ENCODE assay signal across 23 mouse cellular contexts in genomic region chr10:8969586-8969985, GRCm38 (mm10).
DNase-seq lines count a peak whose midpoint lies in the region; ATAC-seq and TF ChIP-seq lines count a peak whose summit lies in the region.
"Had no signal": no experiment of that assay in that cellular context is flagged by ENCODE, and none has a peak within 500 bp of the region (broad histone marks: within the 10 kb centered on the region; RNA-seq: fewer than 3 reads in every experiment).

No protein-coding gene starts in this region.

- no peaks in the 10 kb centered on the region for H3K9me3 ChIP-seq in embryonic facial prominence, embryonic 14.5 days (ENCODE audit: control insufficient read depth, low read length)
- no peaks in the 10 kb centered on the region for H3K9me3 ChIP-seq in embryonic facial prominence, embryonic 10.5 days
- H3K9me3 ChIP-seq in heart, embryonic 14.5 days (ENCODE audit: control insufficient read depth, low read length), result no peaks in the 10 kb centered on the region
- no peaks in the 10 kb centered on the region for H3K9me3 ChIP-seq in lung, embryonic 14.5 days (ENCODE audit: low read depth, low read length)
- H3K9me3 ChIP-seq in limb, embryonic 15.5 days, result no peaks in the 10 kb centered on the region
- no peaks in the 10 kb centered on the region for H3K9me3 ChIP-seq in liver, embryonic 11.5 days (ENCODE audit: control insufficient read depth, low read length)
- H3K9me3 ChIP-seq: embryonic facial prominence, embryonic 12.5 days; forebrain, embryonic 15.5 days; midbrain, embryonic 10.5 days had no signal

- no peak overlapping the region for H3K4me2 ChIP-seq in embryonic facial prominence, embryonic 14.5 days (ENCODE audit: low read depth, low read length)
- H3K4me2 ChIP-seq in heart, embryonic 14.5 days (ENCODE audit: low read length), result no peak overlapping the region
- H3K4me2 ChIP-seq in lung, embryonic 14.5 days, result no peak overlapping the region
- no peak overlapping the region for H3K4me2 ChIP-seq in limb, embryonic 15.5 days
- H3K4me2 ChIP-seq in liver, embryonic 11.5 days, result no peak overlapping the region
- H3K4me2 ChIP-seq: embryonic facial prominence, embryonic 12.5 days; forebrain, embryonic 15.5 days had no signal

- TF ChIP-seq CTCF in lung, embryonic 14.5 days (IDR thresholded peaks at IDR 0.05; ENCODE audit: low read depth), result no peak

- intact Hi-C loops in heart, postnatal 25 days (cut with DNase I), result no loop called here

- no peaks in the 10 kb centered on the region for H3K36me3 ChIP-seq in embryonic facial prominence, embryonic 14.5 days (ENCODE audit: control insufficient read depth, insufficient read depth, low read length)
- H3K36me3 ChIP-seq in embryonic facial prominence, embryonic 10.5 days (replicated peaks), result no peaks in the 10 kb centered on the region
- no peaks in the 10 kb centered on the region for H3K36me3 ChIP-seq in heart, embryonic 14.5 days (ENCODE audit: control insufficient read depth, insufficient read depth, low read length)
- H3K36me3 ChIP-seq in lung, embryonic 14.5 days (ENCODE audit: insufficient read depth), result no peaks in the 10 kb centered on the region
- no peaks in the 10 kb centered on the region for H3K36me3 ChIP-seq in limb, embryonic 15.5 days
- H3K36me3 ChIP-seq in liver, embryonic 11.5 days (ENCODE audit: control insufficient read depth, insufficient read depth, low read length), result no peaks in the 10 kb centered on the region
- H3K36me3 ChIP-seq: embryonic facial prominence, embryonic 12.5 days; forebrain, embryonic 15.5 days; midbrain, embryonic 10.5 days had no signal

- no peak overlapping the region for H3K9ac ChIP-seq in embryonic facial prominence, embryonic 14.5 days (ENCODE audit: low read depth, low read length)
- no peak overlapping the region for H3K9ac ChIP-seq in heart, embryonic 14.5 days (ENCODE audit: low read length)
- no peak overlapping the region for H3K9ac ChIP-seq in lung, embryonic 14.5 days
- H3K9ac ChIP-seq in limb, embryonic 15.5 days, result no peak overlapping the region
- no peak overlapping the region for H3K9ac ChIP-seq in liver, embryonic 11.5 days (ENCODE audit: low read depth, low read length)
- H3K9ac ChIP-seq: embryonic facial prominence, embryonic 12.5 days; forebrain, embryonic 15.5 days; liver, embryonic 14.5 days had no signal

- peak; percentile 22 for DNase-seq in embryonic facial prominence, embryonic 14.5 days (ENCODE audit: low spot score)
- DNase-seq in embryonic facial prominence, embryonic 10.5 days (ENCODE audit: low spot score), result no peak
- no peak for DNase-seq in heart, postnatal 25 days (ENCODE audit: low spot score)
- DNase-seq in lung, embryonic 14.5 days, result no peak
- DNase-seq in lung, postnatal 36 days, result no peak
- no peak for DNase-seq in liver, embryonic 11.5 days (ENCODE audit: low spot score)
- DNase-seq: adrenal gland, postnatal 10 days; cerebellum, adult 9-11 months; gastrocnemius, postnatal 36 days; kidney, adult 8-10 months; kidney, postnatal 36 days; layer of hippocampus, adult 9-11 months; retina, postnatal 1 day; thymus, postnatal 14 days had no signal

- H3K27ac ChIP-seq in embryonic facial prominence, embryonic 14.5 days (replicated peaks; ENCODE audit: low read depth, low read length), result no peak overlapping the region
- H3K27ac ChIP-seq in embryonic facial prominence, embryonic 10.5 days (replicated peaks), result no peak overlapping the region
- H3K27ac ChIP-seq in heart, embryonic 14.5 days (replicated peaks in 1 of 2; ENCODE audit: control insufficient read depth in 1 of 2, insufficient read depth in 1 of 2, low read depth in 2 of 2, low read length in 2 of 2), result peak overlapping the region; percentile 19 to 47; a peak in 3 of 4 replicates
- H3K27ac ChIP-seq in lung, embryonic 14.5 days (ENCODE audit: low read depth), result peak overlapping the region; percentile 30; the same call in 1 of the 2 replicates
- H3K27ac ChIP-seq in limb, embryonic 15.5 days, result peak overlapping the region; percentile 30
- no peak overlapping the region for H3K27ac ChIP-seq in liver, embryonic 11.5 days (ENCODE audit: low read depth, low read length)
- H3K27ac ChIP-seq: embryonic facial prominence, embryonic 12.5 days; forebrain, embryonic 15.5 days; liver, embryonic 14.5 days; macrophage; midbrain, embryonic 10.5 days had no signal

- H3K4me3 ChIP-seq in embryonic facial prominence, embryonic 14.5 days (ENCODE audit: low read depth, low read length), result no peak overlapping the region
- H3K4me3 ChIP-seq in embryonic facial prominence, embryonic 10.5 days, result no peak overlapping the region
- H3K4me3 ChIP-seq in heart, embryonic 14.5 days (ENCODE audit: control insufficient read depth in 1 of 2, insufficient read depth in 1 of 2, low read depth in 1 of 2, low read length in 2 of 2), result no peak overlapping the region
- H3K4me3 ChIP-seq in lung, embryonic 14.5 days (ENCODE audit: low read depth, low read length), result no peak overlapping the region
- H3K4me3 ChIP-seq in limb, embryonic 15.5 days, result no peak overlapping the region
- H3K4me3 ChIP-seq in liver, embryonic 11.5 days (ENCODE audit: low read depth, low read length), result no peak overlapping the region
- H3K4me3 ChIP-seq: embryonic facial prominence, embryonic 12.5 days; forebrain, embryonic 15.5 days; midbrain, embryonic 10.5 days had no signal

- H3K27me3 ChIP-seq in embryonic facial prominence, embryonic 14.5 days (replicated peaks; ENCODE audit: control insufficient read depth, insufficient read depth, low read length), result no peaks in the 10 kb centered on the region
- H3K27me3 ChIP-seq in embryonic facial prominence, embryonic 10.5 days (replicated peaks; ENCODE audit: low read depth, poor library complexity, severe bottlenecking), result no peaks in the 10 kb centered on the region
- H3K27me3 ChIP-seq in heart, embryonic 14.5 days (ENCODE audit: control insufficient read depth, insufficient read depth, low read length), result no peaks in the 10 kb centered on the region
- H3K27me3 ChIP-seq in lung, embryonic 14.5 days (ENCODE audit: insufficient read depth, low read length), result no peaks in the 10 kb centered on the region
- no peaks in the 10 kb centered on the region for H3K27me3 ChIP-seq in limb, embryonic 15.5 days
- H3K27me3 ChIP-seq in liver, embryonic 11.5 days (replicated peaks; ENCODE audit: control insufficient read depth, insufficient read depth, low read length), result no peaks in the 10 kb centered on the region
- H3K27me3 ChIP-seq: embryonic facial prominence, embryonic 12.5 days; forebrain, embryonic 15.5 days had no signal

- peaks cover 36% of the 10 kb centered on the region for H3K4me1 ChIP-seq in embryonic facial prominence, embryonic 14.5 days (ENCODE audit: control insufficient read depth, insufficient read depth, low read length)
- peaks cover 20% of the 10 kb centered on the region for H3K4me1 ChIP-seq in embryonic facial prominence, embryonic 10.5 days
- H3K4me1 ChIP-seq in heart, embryonic 14.5 days (ENCODE audit: control insufficient read depth in 2 of 2, insufficient read depth in 2 of 2, low read length in 2 of 2), result peaks cover 13 to 15% of the 10 kb centered on the region in 2 experiments
- peaks cover 13% of the 10 kb centered on the region; the same call in 1 of the 2 replicates for H3K4me1 ChIP-seq in lung, embryonic 14.5 days (ENCODE audit: insufficient read depth)
- peaks cover 28% of the 10 kb centered on the region for H3K4me1 ChIP-seq in limb, embryonic 15.5 days
- H3K4me1 ChIP-seq in liver, embryonic 11.5 days (replicated peaks; ENCODE audit: control insufficient read depth, insufficient read depth, low read length), result no peaks in the 10 kb centered on the region

- ATAC-seq in embryonic facial prominence, embryonic 14.5 days (ENCODE audit: low read depth), result no peak
- no peak for ATAC-seq in heart, embryonic 14.5 days (ENCODE audit: insufficient number of reproducible peaks, insufficient read depth, low FRiP score, low read depth)
- no peak for ATAC-seq in lung, embryonic 14.5 days (ENCODE audit: insufficient read depth)
- ATAC-seq in limb, embryonic 15.5 days (ENCODE audit: insufficient number of reproducible peaks, low FRiP score, low TSS enrichment, low read depth), result no peak
- no peak for ATAC-seq in liver, embryonic 11.5 days (replicated peaks; ENCODE audit: low FRiP score)
- ATAC-seq: activated CD4-positive, CD25-positive, alpha-beta regulatory T cell, adult 4 months; CD4-positive, CD25-positive, alpha-beta regulatory T cell, adult 4 months; forebrain, embryonic 15.5 days had no signal

Comparison
In these comparisons a context has a peak if more than half of its experiments do, and no peak if none do; other contexts are left out.
1. H3K27ac ChIP-seq: peak in heart, embryonic 14.5 days (2 of 2), lung, embryonic 14.5 days (single experiment) and limb, embryonic 15.5 days (single experiment); none in embryonic facial prominence, embryonic 14.5 days (single experiment), embryonic facial prominence, embryonic 10.5 days (single experiment) and liver, embryonic 11.5 days (single experiment).